Mouse (Mus musculus) kidney, postnatal 0 days (tissue): ENCODE measurements around the gene Gpatch2. TPM values are rescaled to one million over a fixed set of nuclear protein-coding genes. Genes with fewer than 3 reads are reported as not detected.
A peak's percentile ranks its signal among the peaks of the same experiment; 100 is the strongest.

Experiments
- ATAC-seq: fragments of 200-750 bp; cut with Nextera tagmentation; replicated peaks from 2 replicates; pipeline ENCODE4 v1.8.0; 2017; ENCODE audit warnings: low read depth, moderate number of reproducible peaks, moderate TSS enrichment, moderate library complexity; ENCODE audit not compliant: low FRiP score
- DNase-seq: peaks from one replicate; pipeline ENCODE4 v3.0.0-alpha.2; 2016; ENCODE audit warnings: low spot score
- H3K27ac ChIP-seq: fragments of 300-500 bp; sonication (generic); 2 replicates; pipeline ENCODE4 v1.5.1; 2014; ENCODE audit warnings: mild to moderate bottlenecking
- H3K27me3 ChIP-seq: fragments of 300-500 bp; sonication (generic); 2 replicates; pipeline ENCODE4 v1.6.1; 2014; ENCODE audit warnings: low read length, mixed read lengths; ENCODE audit not compliant: insufficient read depth
- H3K36me3 ChIP-seq: fragments of 300-500 bp; sonication (generic); 2 replicates; pipeline ENCODE4 v1.6.1; 2014; ENCODE audit warnings: low read length, mixed read lengths; ENCODE audit not compliant: insufficient read depth
- H3K4me1 ChIP-seq: fragments of 300-500 bp; sonication (generic); replicated peaks from 2 replicates; pipeline ENCODE4 v1.6.1; 2014; ENCODE audit warnings: antibody characterized with exemption, low read length, mixed read lengths; ENCODE audit not compliant: insufficient read depth
- H3K4me2 ChIP-seq: fragments of 300-500 bp; sonication (generic); 2 replicates; pipeline ENCODE4 v1.6.1; 2014; ENCODE audit warnings: mild to moderate bottlenecking, low read length, moderate library complexity, mixed read lengths
- H3K4me3 ChIP-seq: fragments of 300-500 bp; sonication (generic); replicated peaks from 2 replicates; pipeline ENCODE4 v1.5.1; 2014; ENCODE audit warnings: low read depth, low read length
- H3K9ac ChIP-seq: fragments of 300-500 bp; sonication (generic); 2 replicates; pipeline ENCODE4 v1.6.1; 2014; ENCODE audit warnings: low read depth, low read length
- H3K9me3 ChIP-seq: fragments of 300-500 bp; sonication (generic); replicated peaks from 2 replicates; pipeline ENCODE4 v1.6.1; 2016; ENCODE audit warnings: low read length, inconsistent platforms, mixed read lengths
- CTCF ChIP-seq: IDR thresholded peaks from 2 replicates; pipeline ENCODE4 v1.5.1; 2016; ENCODE audit warnings: antibody characterized with exemption, low read depth, mild to moderate bottlenecking, moderate library complexity
- WGBS: fragments of 180-500 bp; shearing (Covaris S2); extraction: QIAGEN DNeasy Blood & Tissue Kit; methylation state at CpG from one replicate; pipeline ENCODE4 v1.1.7; 2014; 5-methylcytosine and 5-hydroxymethylcytosine counted together
- polyA plus RNA-seq: library from polyadenylated mRNA; unstranded; fragments of >200 nt; fragmentation: Nextera tagmentation; extraction: Ambion mirVana; gene quantifications from 2 replicates; pipeline ENCODE4 v1.2.1, GENCODE M21; 2015

The Gpatch2 gene
- 11.8 and 12.5 TPM in 2 replicates for polyA plus RNA-seq

- Histone ChIP-seq H3K27ac (peak within 1 kb of the TSS; percentile 83), H3K4me3 (peak within 1 kb of the TSS; percentile 79), H3K27me3 (no peaks in the 10 kb centered on the region), H3K9me3 (no peaks in the 10 kb centered on the region), H3K4me2 (peak within 1 kb of the TSS; percentile 84), H3K9ac (peak within 1 kb of the TSS; percentile 84), H3K36me3 (no peaks in the 10 kb centered on the region), H3K4me1 (0 out of 2 replicates have a peak, but pooled peaks cover 4% of the 10 kb centered on the region)
- no peak for TF ChIP-seq CTCF
- ATAC-seq (peak; percentile 87), DNase-seq (peak; percentile 92)
- WGBS = under 1% methylated on average over 58 of the region's 58 CpGs
Measured at GRCm38 (mm10) chr1:187215181-187216116, at the start of gene Gpatch2, which contains the start of gene Spata17. TSS of gene Gpatch2 (plus strand) at chr1:187215508. TSS of gene Spata17 (minus strand) at chr1:187215465.

GRCm38 (mm10) chr1:187169646-187170045 lies 45.7 kb upstream of the Gpatch2 start:
- no peaks in the 10 kb centered on the region for H3K36me3 ChIP-seq
- no peaks in the 10 kb centered on the region for H3K9me3 ChIP-seq
- 74% methylated on average over 7 of the region's 7 CpGs for WGBS
- H3K4me2 ChIP-seq = no peak overlapping the region
- H3K4me3 ChIP-seq = no peak overlapping the region
- DNase-seq (no peak), ATAC-seq (no peak)
- no peaks in the 10 kb centered on the region for H3K4me1 ChIP-seq
- H3K27me3 ChIP-seq = no peaks in the 10 kb centered on the region
- no peak overlapping the region for H3K27ac ChIP-seq
- no peak for TF ChIP-seq CTCF
- no peak overlapping the region for H3K9ac ChIP-seq

DNA sequence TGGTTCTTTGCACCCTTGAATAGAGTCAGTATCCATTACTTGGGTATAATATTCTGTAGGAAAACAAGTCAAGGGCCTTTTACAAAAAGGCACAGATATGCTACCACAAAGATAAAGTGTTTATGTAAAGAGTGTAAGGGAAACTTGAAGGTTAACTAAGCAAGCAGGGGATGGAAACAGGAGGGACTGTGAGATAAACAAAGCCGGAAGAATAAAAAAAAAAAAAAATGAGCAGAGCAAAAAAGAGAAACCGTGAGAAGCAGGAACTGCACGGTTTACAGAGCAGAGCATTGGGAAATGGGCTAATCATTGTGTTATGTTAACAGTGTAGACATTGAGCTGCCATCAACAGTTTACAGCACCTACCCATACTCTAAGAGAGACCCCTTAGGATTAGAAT lies 44.9 kb upstream of the Gpatch2 start:
- H3K4me1 ChIP-seq = no peaks in the 10 kb centered on the region
- no peak for TF ChIP-seq CTCF
- DNase-seq = no peak
- H3K36me3 ChIP-seq = no peaks in the 10 kb centered on the region
- H3K4me3 ChIP-seq = no peak overlapping the region
- no peaks in the 10 kb centered on the region for H3K27me3 ChIP-seq
- WGBS = 73% methylated on average over 3 of the region's 3 CpGs
- H3K9me3 ChIP-seq = no peaks in the 10 kb centered on the region
- no peak overlapping the region for H3K4me2 ChIP-seq
- no peak overlapping the region for H3K27ac ChIP-seq
- H3K9ac ChIP-seq = no peak overlapping the region
- no peak for ATAC-seq

DNA sequence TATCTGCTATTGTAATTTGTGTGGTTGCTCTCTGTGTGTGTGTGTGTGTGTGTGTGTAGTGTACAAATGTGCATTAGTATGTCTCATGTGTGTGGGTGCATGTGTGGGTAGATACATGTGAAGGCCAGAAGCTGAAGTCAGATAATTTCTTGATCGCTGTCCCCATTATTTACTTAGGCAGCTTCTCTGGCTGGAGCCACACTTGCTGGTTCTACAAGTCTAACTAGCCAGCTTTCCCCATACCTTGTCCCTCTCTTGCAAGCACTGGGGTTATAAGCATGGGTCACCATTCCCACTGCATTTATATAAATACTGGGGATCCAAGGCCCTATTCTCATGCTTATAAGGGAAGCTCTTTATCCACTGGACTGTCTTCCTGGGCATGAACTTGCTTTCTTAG lies 39.3 kb upstream of the Gpatch2 start:
- Histone ChIP-seq H3K4me2 (no peak overlapping the region), H3K9me3 (no peaks in the 10 kb centered on the region), H3K9ac (no peak overlapping the region), H3K27me3 (no peaks in the 10 kb centered on the region), H3K4me3 (no peak overlapping the region), H3K36me3 (no peaks in the 10 kb centered on the region), H3K27ac (no peak overlapping the region), H3K4me1 (no peaks in the 10 kb centered on the region)
- ATAC-seq (no peak), DNase-seq (no peak)
- no peak for TF ChIP-seq CTCF
- 96% methylated on average over 1 of the region's 1 CpGs for WGBS

GRCm38 (mm10) chr1:187178546-187178945 lies 36.8 kb upstream of the Gpatch2 start:
- H3K4me3 ChIP-seq = no peak overlapping the region
- 83% methylated on average over 1 of the region's 1 CpGs for WGBS
- no peaks in the 10 kb centered on the region for H3K27me3 ChIP-seq
- ATAC-seq = no peak
- H3K36me3 ChIP-seq = no peaks in the 10 kb centered on the region
- H3K9ac ChIP-seq = no peak overlapping the region
- H3K4me2 ChIP-seq = no peak overlapping the region
- H3K4me1 ChIP-seq = no peaks in the 10 kb centered on the region
- no peak for TF ChIP-seq CTCF
- no peak for DNase-seq
- H3K9me3 ChIP-seq = no peaks in the 10 kb centered on the region
- no peak overlapping the region for H3K27ac ChIP-seq

- H3K36me3 ChIP-seq = no peaks in the 10 kb centered on the region
- no peaks in the 10 kb centered on the region for H3K4me1 ChIP-seq
- H3K27ac ChIP-seq = no peak overlapping the region
- WGBS = 69% methylated on average over 6 of the region's 6 CpGs
- TF ChIP-seq CTCF = no peak
- H3K9me3 ChIP-seq = no peaks in the 10 kb centered on the region
- H3K9ac ChIP-seq = no peak overlapping the region
- DNase-seq = no peak
- H3K4me3 ChIP-seq = no peak overlapping the region
- no peak overlapping the region for H3K4me2 ChIP-seq
- H3K27me3 ChIP-seq = no peaks in the 10 kb centered on the region
- no peak for ATAC-seq
Measured at GRCm38 (mm10) chr1:187205506-187205905, 9.8 kb upstream of the Gpatch2 start.
